Mouse (Mus musculus) embryonic facial prominence, embryonic 13.5 days (tissue): ENCODE data around the gene Tmprss9. TPM values are rescaled to one million over a fixed set of nuclear protein-coding genes. Genes with fewer than 3 reads are reported as not detected.
A peak's percentile ranks its signal among the peaks of the same experiment; 100 is the strongest.

Experiments used
- ATAC-seq: fragments of 200-750 bp; cut with Nextera tagmentation; 2 replicates; pipeline ENCODE4 v1.8.0; 2017; ENCODE audit warnings: low read depth; ENCODE audit not compliant: insufficient number of reproducible peaks, insufficient read depth, low FRiP score, low TSS enrichment
- H3K27ac ChIP-seq: fragments of 300-500 bp; sonication (generic); 2 replicates; pipeline ENCODE4 v1.5.1; 2015; ENCODE audit warnings: moderate library complexity, mild to moderate bottlenecking, inconsistent platforms
- H3K27me3 ChIP-seq: fragments of 300-500 bp; sonication (generic); 2 replicates; pipeline ENCODE4 v1.6.1; 2015; ENCODE audit warnings: mild to moderate bottlenecking, inconsistent platforms
- H3K36me3 ChIP-seq: fragments of 300-500 bp; sonication (generic); 2 replicates; pipeline ENCODE4 v1.6.1; 2015; ENCODE audit warnings: mild to moderate bottlenecking, inconsistent platforms
- H3K4me1 ChIP-seq: fragments of 300-500 bp; sonication (generic); 2 replicates; pipeline ENCODE4 v1.6.1; 2015; ENCODE audit warnings: inconsistent platforms
- H3K4me2 ChIP-seq: fragments of 300-500 bp; sonication (generic); 2 replicates; pipeline ENCODE4 v1.6.1; 2015; ENCODE audit warnings: moderate library complexity, mild to moderate bottlenecking, inconsistent platforms
- H3K4me3 ChIP-seq: fragments of 300-500 bp; sonication (generic); 2 replicates; pipeline ENCODE4 v1.5.1; 2015; ENCODE audit warnings: mild to moderate bottlenecking, inconsistent platforms
- H3K9ac ChIP-seq: fragments of 300-500 bp; sonication (generic); 2 replicates; pipeline ENCODE4 v1.6.1; 2015; ENCODE audit warnings: mild to moderate bottlenecking, inconsistent platforms
- H3K9me3 ChIP-seq: fragments of 300-500 bp; sonication (generic); 2 replicates; pipeline ENCODE4 v1.6.1; 2016; ENCODE audit warnings: inconsistent platforms
- WGBS: fragments of 180-500 bp; shearing (Covaris S2); methylation state at CpG from one replicate; pipeline ENCODE4 v1.1.7; 2015; ENCODE audit warnings: mixed read lengths; 5-methylcytosine and 5-hydroxymethylcytosine counted together
- polyA plus RNA-seq: library from polyadenylated mRNA; unstranded; fragments of >200 nt; fragmentation: Nextera tagmentation; extraction: Ambion mirVana; gene quantifications from 2 replicates; pipeline ENCODE4 v1.2.1, GENCODE M21; 2015

The Tmprss9 gene
- polyA plus RNA-seq, 1 experiment from 2014 or later = not detected

DNA sequence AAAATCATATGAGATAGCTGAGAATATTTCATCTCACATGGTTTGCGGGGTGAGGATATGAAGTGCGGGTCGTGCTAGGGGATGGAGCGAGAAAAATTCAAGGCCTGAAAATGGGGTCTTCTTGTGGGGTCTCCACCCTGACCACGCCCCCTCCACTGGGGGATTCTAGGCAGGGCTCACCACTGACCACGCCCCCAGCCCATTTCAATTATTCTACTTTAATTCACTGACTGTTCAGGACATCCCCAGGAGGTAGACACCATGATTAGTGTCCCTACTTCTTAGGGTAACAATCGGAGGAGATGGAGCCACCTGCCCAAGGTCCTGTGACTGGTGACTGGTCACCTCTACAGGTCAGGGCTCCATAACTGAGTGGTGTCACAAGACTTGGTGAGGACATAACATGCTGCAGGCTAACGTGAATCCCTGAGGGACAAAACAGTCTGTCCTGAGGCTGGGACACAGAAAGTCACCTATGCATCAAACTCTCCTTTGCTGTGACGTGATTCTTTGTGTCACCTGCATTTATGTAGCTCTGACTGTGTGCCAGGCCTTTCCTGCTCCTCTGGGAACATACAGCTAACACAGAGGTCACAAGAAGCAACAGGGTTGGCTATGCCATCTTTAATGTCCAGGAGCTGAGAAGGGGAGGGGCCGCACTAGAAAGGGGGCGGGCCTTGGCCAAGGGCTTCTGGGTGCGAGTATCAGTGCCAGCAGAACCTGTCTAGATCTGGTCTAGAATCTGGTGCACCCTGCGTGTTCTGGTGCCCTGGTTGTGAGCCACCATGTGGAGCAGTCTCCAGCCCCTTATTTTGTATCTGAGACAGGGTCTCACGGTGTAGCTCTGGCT, 62.7 kb downstream of the Tmprss9 start:
- ATAC-seq = no peak
- Histone ChIP-seq H3K4me1 (peaks cover 91% of the 10 kb centered on the region), H3K4me2 (peak overlapping the region; percentile 91), H3K4me3 (0 out of 2 replicates have a peak overlapping the region, but pooled peaks have one; percentile 62), H3K9ac (no peak overlapping the region), H3K27me3 (peaks cover 46% of the 10 kb centered on the region), H3K27ac (peak overlapping the region; percentile 40; the same call in 1 of the 2 replicates), H3K36me3 (no peaks in the 10 kb centered on the region), H3K9me3 (no peaks in the 10 kb centered on the region)
- 38% methylated on average over 14 of the region's 14 CpGs for WGBS

DNA sequence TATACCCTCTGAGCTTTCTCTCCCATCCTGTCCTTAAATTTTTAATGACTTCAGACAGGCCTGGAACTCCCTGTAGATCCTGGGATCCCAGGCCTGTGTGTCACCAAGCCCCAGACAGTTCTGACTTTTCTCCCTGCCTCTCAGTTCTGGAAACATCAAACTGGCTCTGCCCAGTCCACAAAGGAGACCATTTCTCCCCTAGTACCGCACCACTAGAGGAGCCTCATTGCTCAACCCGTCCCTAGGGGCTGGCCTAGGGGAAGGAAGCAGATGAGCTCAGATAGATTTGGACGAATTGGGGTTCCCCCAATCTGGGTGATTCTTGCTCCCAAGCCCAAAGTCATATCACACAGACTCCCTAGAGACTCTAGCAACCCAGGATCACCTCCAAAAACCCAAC, 63.6 kb downstream of the Tmprss9 start:
- ATAC-seq = no peak
- Histone ChIP-seq H3K27ac (peak overlapping the region; percentile 91), H3K4me1 (peaks cover 98% of the 10 kb centered on the region), H3K27me3 (peaks cover 46% of the 10 kb centered on the region), H3K36me3 (no peaks in the 10 kb centered on the region), H3K4me3 (no peak overlapping the region), H3K9ac (peak overlapping the region; percentile 68), H3K9me3 (no peaks in the 10 kb centered on the region), H3K4me2 (peak overlapping the region; percentile 66)
- 13% methylated on average over 3 of the region's 3 CpGs for WGBS

DNA sequence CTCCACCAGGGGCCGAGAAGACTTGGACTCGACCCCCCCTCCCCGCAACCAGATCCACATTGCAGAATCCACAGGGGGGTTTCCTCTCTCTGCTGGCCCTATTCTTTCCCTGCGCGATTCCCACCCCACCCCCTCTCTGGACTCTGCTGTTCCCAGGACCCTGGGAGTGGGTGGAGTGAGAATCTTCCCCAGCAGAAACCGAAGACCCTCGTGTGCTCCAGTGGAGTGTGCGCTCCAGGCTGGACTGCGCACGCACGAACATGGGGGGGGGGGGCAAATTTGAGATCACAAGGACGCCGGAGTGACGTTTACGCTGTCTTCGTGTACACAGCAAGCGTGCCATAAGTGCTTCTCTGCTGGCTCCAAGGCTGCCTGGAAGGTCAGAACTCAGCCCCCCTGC, 64.0 kb downstream of the Tmprss9 start:
- peak overlapping the region; percentile 91 for H3K27ac ChIP-seq

GRCm38 (mm10) chr10:80936135-80936809, 64.6 kb downstream of the Tmprss9 start:
- ATAC-seq = peak; percentile 16; the same call in 1 of the 2 replicates
- Histone ChIP-seq H3K4me2 (peak overlapping the region; percentile 66), H3K27ac (peak overlapping the region; percentile 91), H3K9me3 (no peaks in the 10 kb centered on the region), H3K4me3 (peak overlapping the region; percentile 37), H3K9ac (peak overlapping the region; percentile 68), H3K4me1 (peaks cover 98% of the 10 kb centered on the region), H3K36me3 (no peaks in the 10 kb centered on the region), H3K27me3 (peaks cover 35% of the 10 kb centered on the region)
- WGBS = 1% methylated on average over 37 of the region's 37 CpGs

More for the DNA sequence above, 64.0 kb downstream of the Tmprss9 start:
- WGBS = 3% methylated on average over 17 of the region's 17 CpGs
- Histone ChIP-seq H3K27me3 (peaks cover 41% of the 10 kb centered on the region), H3K4me1 (peaks cover 98% of the 10 kb centered on the region), H3K36me3 (no peaks in the 10 kb centered on the region), H3K4me2 (peak overlapping the region; percentile 66), H3K9me3 (no peaks in the 10 kb centered on the region), H3K9ac (peak overlapping the region; percentile 68), H3K4me3 (peak overlapping the region; percentile 37)
- ATAC-seq = no peak

DNA sequence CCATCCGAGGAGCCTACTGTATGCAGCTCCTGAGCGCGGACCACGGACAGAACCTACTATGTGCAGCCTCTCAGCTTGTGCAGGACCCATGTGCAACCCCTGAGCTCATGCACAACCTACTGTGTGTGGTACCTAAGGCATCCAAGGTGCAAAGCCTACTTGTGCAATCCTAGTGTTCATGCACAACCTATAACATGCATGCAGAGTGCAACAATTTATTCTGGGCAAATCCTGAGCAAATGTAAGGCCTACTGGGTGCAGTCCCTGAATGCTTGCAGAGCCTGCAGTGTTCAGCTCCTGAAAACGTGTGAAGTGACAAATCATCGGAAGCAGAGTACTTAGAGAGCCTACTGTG, 65.1 kb downstream of the Tmprss9 start:
- H3K27me3 ChIP-seq = peaks cover 30% of the 10 kb centered on the region
- 10% methylated on average over 6 of the region's 6 CpGs for WGBS
- no peaks in the 10 kb centered on the region for H3K9me3 ChIP-seq
- H3K9ac ChIP-seq = peak overlapping the region; percentile 68; the same call in 1 of the 2 replicates
- peak overlapping the region; percentile 66 for H3K4me2 ChIP-seq
- H3K4me1 ChIP-seq = peaks cover 95% of the 10 kb centered on the region
- no peaks in the 10 kb centered on the region for H3K36me3 ChIP-seq
- ATAC-seq = no peak
- peak overlapping the region; percentile 37 for H3K4me3 ChIP-seq
- H3K27ac ChIP-seq = peak overlapping the region; percentile 91

DNA sequence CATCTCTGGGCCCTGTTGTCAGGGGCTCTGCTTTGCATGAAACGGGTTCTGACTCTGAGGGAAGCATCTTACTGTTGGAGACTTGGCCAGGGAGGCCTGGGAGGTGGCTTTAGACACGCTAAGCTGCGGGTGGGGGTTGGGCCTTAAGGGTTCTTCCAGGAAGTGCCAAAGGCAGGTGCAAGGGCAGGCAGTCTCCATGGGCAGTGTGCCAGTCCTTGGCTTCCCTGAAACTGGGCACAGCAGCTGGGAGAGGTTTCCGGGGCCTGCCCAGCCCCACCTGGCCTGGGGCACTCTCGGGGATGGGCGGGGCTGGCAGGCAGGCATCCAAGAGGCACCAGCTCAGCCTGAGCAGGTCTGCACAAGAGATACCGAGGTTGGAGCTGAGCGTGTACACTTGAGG, 66.0 kb downstream of the Tmprss9 start:
- peak overlapping the region; percentile 35 for H3K4me2 ChIP-seq
- WGBS = 11% methylated on average over 8 of the region's 8 CpGs
- 0 out of 2 replicates have a peak overlapping the region, but pooled peaks have one; percentile 21 for H3K9ac ChIP-seq
- H3K4me1 ChIP-seq = peaks cover 86% of the 10 kb centered on the region
- H3K4me3 ChIP-seq = no peak overlapping the region
- no peaks in the 10 kb centered on the region for H3K36me3 ChIP-seq
- no peaks in the 10 kb centered on the region for H3K9me3 ChIP-seq
- peaks cover 21% of the 10 kb centered on the region for H3K27me3 ChIP-seq
- ATAC-seq = no peak; the same call in 1 of the 2 replicates
- peak overlapping the region; percentile 91 for H3K27ac ChIP-seq

- peak overlapping the region; percentile 63 for H3K9ac ChIP-seq
These were observed 67.3 kb downstream of the Tmprss9 start for GRCm38 (mm10) chr10:80938831-80939550.

GRCm38 (mm10) chr10:80939671-80940070, 68.0 kb downstream of the Tmprss9 start:
- Histone ChIP-seq H3K4me3 (peak overlapping the region; percentile 40), H3K4me2 (peak overlapping the region; percentile 75), H3K9ac (peak overlapping the region; percentile 63), H3K27ac (peak overlapping the region; percentile 91), H3K9me3 (no peaks in the 10 kb centered on the region), H3K36me3 (no peaks in the 10 kb centered on the region), H3K4me1 (peaks cover 66% of the 10 kb centered on the region), H3K27me3 (peaks cover 1% of the 10 kb centered on the region; the same call in 1 of the 2 replicates)
- ATAC-seq = peak; percentile 10; the same call in 1 of the 2 replicates
- WGBS = 3% methylated on average over 28 of the region's 28 CpGs

More at GRCm38 (mm10) chr10:80938831-80939550, 67.3 kb downstream of the Tmprss9 start:
- no peaks in the 10 kb centered on the region for H3K36me3 ChIP-seq
- peak overlapping the region; percentile 91 for H3K27ac ChIP-seq
- peak overlapping the region; percentile 75 for H3K4me2 ChIP-seq
- peaks cover 8% of the 10 kb centered on the region for H3K27me3 ChIP-seq
- no peaks in the 10 kb centered on the region for H3K9me3 ChIP-seq
- H3K4me3 ChIP-seq = peak overlapping the region; percentile 40
- WGBS = 7% methylated on average over 14 of the region's 15 CpGs
- peak; percentile 18 for ATAC-seq
- peaks cover 73% of the 10 kb centered on the region for H3K4me1 ChIP-seq

DNA sequence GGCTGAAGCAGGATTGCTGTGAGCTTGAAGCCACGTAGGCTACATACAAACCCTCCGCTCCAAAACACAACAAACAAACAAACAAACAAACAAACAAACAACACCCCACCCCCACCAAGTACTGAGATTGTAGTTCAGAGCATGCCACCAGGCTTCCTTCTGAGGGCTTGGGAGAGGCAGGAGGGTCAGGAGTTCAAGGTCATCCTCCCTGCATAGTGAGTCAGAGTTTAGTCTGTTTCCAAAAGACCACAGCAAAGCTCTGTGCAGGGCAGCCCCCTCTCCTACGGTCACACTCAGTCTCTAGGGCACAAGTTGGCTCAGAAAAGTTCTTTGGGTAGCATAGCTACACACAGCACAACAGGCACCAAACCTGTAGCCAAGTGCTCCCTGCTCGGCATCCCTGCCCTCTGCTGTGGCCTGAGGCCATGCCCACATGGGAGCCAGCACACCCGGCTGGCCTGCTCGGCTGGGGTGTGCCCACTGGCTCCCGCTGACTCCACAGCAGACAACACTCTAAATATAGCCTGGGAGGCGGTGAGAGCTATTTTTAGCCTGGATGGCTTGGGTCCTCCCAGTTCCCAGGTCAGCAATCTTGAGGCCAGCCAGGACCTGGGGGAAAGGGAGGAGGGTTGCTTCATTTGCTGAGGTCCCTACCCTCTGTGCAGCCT, 68.8 kb downstream of the Tmprss9 start:
- H3K36me3 ChIP-seq = no peaks in the 10 kb centered on the region
- H3K9me3 ChIP-seq = no peaks in the 10 kb centered on the region
- H3K4me2 ChIP-seq = peak overlapping the region; percentile 75
- WGBS = 37% methylated on average over 8 of the region's 8 CpGs
- ATAC-seq = no peak
- peak overlapping the region; percentile 63 for H3K9ac ChIP-seq
- H3K27ac ChIP-seq = peak overlapping the region; percentile 91
- peaks cover 60% of the 10 kb centered on the region for H3K4me1 ChIP-seq
- peak overlapping the region; percentile 40 for H3K4me3 ChIP-seq
- no peaks in the 10 kb centered on the region for H3K27me3 ChIP-seq

DNA sequence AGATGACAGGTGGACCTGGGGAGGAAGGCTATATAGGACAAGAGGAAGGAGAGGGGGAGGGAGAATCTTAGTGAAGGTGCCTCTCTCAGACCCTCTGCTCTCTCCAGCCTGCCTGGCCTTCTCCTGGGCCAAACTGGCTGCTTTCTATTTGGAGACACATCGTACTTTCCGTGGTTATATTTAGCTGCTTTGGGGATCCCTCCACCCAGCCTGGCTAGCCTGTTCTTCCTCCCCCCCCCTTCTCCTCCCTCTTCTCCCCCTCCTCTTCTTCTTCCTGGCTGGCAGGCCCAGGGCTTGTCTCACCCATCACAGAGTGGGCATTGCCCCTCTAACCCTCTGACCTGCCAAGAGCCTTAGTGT, 69.3 kb downstream of the Tmprss9 start:
- no peak for ATAC-seq
- WGBS = 36% methylated on average over 2 of the region's 2 CpGs
- Histone ChIP-seq H3K9me3 (no peaks in the 10 kb centered on the region), H3K4me3 (no peak overlapping the region), H3K9ac (peak overlapping the region; percentile 63; the same call in 1 of the 2 replicates), H3K4me1 (peaks cover 55% of the 10 kb centered on the region), H3K36me3 (no peaks in the 10 kb centered on the region), H3K4me2 (peak overlapping the region; percentile 75), H3K27ac (peak overlapping the region; percentile 91; the same call in 1 of the 2 replicates), H3K27me3 (no peaks in the 10 kb centered on the region)
